Mouse (Mus musculus): ENCODE results near the gene H1f0.

- TF ChIP-seq CTCF (IDR thresholded peaks at IDR 0.05; ENCODE audit: low read depth): no peak
- TF ChIP-seq EP300 (IDR thresholded peaks at IDR 0.05; ENCODE audit: low read depth): no peak
Observed at GRCm38 (mm10) chr15:79030551-79031435, 2.5 kb downstream of the H1f0 start.
